Mouse (Mus musculus): ENCODE data around the gene 9230102O04Rik. TPM values are rescaled to one million over a fixed set of nuclear protein-coding genes. Genes with fewer than 3 reads are reported as not detected.

Gene 9230102O04Rik
- polyA plus RNA-seq, 1 experiment, result not detected

DNA sequence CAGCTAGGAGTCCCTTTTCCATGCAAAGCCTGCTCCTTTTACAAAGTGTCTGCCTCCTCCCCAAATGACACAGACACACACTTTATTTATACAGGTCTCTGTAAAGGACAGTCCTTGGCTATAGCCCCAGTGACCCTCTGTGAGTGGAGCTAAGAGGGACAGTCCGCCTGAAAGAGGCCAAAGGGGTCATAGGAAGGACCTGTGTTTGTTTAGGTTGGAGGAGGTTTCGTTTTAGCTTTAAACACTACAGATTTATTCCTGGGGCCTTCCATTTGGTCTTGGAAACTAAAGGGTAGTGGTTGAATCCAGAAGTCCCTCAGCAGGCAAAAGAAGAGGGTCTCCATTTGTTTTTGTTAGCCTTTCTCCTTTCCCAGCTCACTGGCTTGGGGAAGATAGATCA is 15.6 kb downstream of the 9230102O04Rik start:
- 0 out of 2 replicates have a peak, but pooled peaks cover 7% of the 10 kb centered on the region for H3K4me1 ChIP-seq (ENCODE audit: control insufficient read depth, insufficient read depth, low read length)
- no peak overlapping the region for H3K27ac ChIP-seq (ENCODE audit: insufficient read depth, low read length)
- no peak for TF ChIP-seq POLR2A (IDR thresholded peaks at IDR 0.05; ENCODE audit: low read depth, low read length)
- no peak for TF ChIP-seq CTCF (IDR thresholded peaks at IDR 0.05; ENCODE audit: borderline replicate concordance, insufficient read depth, low read length)
- H3K4me3 ChIP-seq (ENCODE audit: insufficient read depth, low read length), result no peak overlapping the region

DNA sequence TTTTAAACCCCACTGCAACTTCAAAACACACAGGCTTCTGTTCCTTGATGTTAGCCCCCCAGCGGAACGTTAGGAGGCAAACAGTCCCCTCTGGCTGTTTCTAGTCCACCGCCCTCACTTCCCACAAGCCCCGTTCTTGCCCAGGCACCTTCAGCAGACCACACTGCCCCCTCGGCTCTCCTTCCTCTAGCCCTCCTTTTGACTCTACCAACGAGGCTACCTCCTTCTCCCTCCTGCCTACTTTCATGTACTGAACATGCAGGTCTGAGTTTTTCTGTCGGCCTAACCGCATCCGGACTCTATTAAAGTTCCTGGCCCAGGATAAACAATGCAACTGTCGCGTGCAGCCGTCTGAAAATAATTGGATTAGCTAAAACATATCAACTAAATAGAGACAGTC is 16.7 kb downstream of the 9230102O04Rik start:
- no peak overlapping the region for H3K27ac ChIP-seq (ENCODE audit: insufficient read depth, low read length)
- TF ChIP-seq POLR2A (IDR thresholded peaks at IDR 0.05; ENCODE audit: low read depth, low read length) (no peak), CTCF (IDR thresholded peaks at IDR 0.05; ENCODE audit: borderline replicate concordance, insufficient read depth, low read length) (no peak)
- peak overlapping the region; percentile 20 for H3K4me3 ChIP-seq (ENCODE audit: insufficient read depth, low read length)
- H3K4me1 ChIP-seq (ENCODE audit: control insufficient read depth, insufficient read depth, low read length), result 0 out of 2 replicates have a peak, but pooled peaks cover 7% of the 10 kb centered on the region

DNA sequence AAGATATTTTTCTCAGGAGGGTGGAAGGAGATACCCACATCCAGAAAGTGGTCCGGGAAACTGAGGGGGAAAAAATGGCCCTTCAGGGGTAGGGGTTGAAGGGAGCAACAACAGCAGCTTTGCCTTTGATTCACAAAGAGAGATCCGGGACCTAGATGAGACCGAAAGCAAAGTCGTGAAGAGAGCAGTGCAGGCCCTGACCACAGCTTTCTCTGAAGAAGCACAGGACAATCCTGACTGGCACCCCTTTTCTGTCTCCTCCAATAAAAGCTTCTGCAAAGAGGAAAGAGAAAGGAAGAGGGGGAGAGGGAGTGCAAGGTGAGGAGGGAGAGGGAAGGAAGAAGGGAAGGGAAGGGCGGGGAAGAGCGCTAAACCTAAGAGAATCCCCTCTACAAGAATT is 17.5 kb downstream of the 9230102O04Rik start:
- Histone ChIP-seq H3K27ac (ENCODE audit: insufficient read depth, low read length) (no peak overlapping the region), H3K4me3 (ENCODE audit: insufficient read depth, low read length) (no peak overlapping the region), H3K4me1 (ENCODE audit: control insufficient read depth, insufficient read depth, low read length) (0 out of 2 replicates have a peak, but pooled peaks cover 7% of the 10 kb centered on the region)
- no peak for TF ChIP-seq POLR2A (IDR thresholded peaks at IDR 0.05; ENCODE audit: low read depth, low read length)
- no peak for TF ChIP-seq CTCF (IDR thresholded peaks at IDR 0.05; ENCODE audit: borderline replicate concordance, insufficient read depth, low read length)

DNA sequence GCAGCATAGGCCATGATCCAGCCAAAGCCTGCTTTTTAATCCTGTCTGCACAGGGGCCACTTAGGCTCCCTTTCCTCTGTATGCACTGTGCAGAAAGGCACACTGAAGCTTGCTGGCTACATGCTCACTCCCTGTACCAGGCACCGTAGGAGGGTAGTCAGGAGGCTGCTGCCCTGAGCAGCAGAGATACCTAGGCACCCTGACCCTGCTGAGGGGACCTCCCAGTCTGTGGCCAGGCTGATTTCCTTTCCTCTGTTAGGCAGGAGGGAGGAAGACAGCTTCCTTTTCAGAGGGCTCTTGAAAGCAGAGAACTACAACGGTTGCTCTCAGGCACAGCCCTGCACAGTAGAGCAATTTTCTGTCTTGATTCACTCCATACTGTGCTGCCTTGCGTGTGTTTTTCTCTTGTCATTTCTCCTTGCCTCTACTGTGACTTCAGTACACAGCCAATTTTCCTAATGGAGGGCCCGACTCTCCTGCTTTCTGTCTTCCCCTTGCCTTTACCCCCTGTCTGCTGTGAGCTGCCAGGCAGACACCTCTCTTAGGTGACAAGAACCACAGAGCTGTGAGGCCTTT is 18.1 kb downstream of the 9230102O04Rik start:
- TF ChIP-seq POLR2A (IDR thresholded peaks at IDR 0.05; ENCODE audit: low read depth, low read length), result no peak
- no peak for TF ChIP-seq CTCF (IDR thresholded peaks at IDR 0.05; ENCODE audit: borderline replicate concordance, insufficient read depth, low read length)
- H3K4me1 ChIP-seq (ENCODE audit: control insufficient read depth, insufficient read depth, low read length), result 0 out of 2 replicates have a peak, but pooled peaks cover 7% of the 10 kb centered on the region
- H3K27ac ChIP-seq (ENCODE audit: insufficient read depth, low read length), result no peak overlapping the region
- no peak overlapping the region for H3K4me3 ChIP-seq (ENCODE audit: insufficient read depth, low read length)

DNA sequence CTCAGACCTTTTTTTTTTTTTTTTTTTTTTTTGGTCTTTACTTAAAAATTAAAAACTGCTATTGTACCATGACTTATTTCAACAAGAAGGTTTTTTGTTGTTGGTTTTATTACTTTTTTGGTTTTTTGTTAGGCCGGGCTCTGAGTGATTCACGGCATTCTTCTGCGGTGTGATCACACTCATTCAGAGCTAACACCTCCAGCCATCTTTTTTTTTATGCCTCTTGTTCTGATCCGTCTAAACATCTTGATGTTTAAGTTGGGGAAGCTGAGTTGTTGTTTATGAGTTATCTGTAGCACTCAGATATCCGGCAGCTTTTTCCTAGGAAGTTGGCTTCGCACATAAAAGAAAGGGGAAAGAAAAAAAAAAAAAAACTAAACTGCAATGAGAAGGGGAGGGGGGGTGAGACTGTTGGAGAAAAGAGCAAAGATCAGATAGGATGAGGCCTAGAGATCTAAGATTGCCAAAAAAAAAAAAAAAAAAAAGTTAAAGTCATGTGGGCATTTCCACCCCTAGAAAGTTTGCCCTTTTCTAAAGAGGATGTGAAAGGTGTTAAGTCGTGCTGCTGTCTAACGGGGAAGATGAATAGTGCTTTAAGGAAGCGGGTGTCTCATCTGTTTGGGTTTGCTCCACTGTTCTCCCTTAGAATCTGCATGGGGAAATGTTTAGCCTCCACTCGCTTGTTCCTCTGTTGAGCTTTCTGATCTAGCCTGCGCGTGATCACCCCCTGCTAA is 22.1 kb downstream of the 9230102O04Rik start:
- Histone ChIP-seq H3K4me1 (ENCODE audit: control insufficient read depth, insufficient read depth, low read length) (0 out of 2 replicates have a peak, but pooled peaks cover under 1% of the 10 kb centered on the region), H3K27ac (ENCODE audit: insufficient read depth, low read length) (no peak overlapping the region), H3K4me3 (ENCODE audit: insufficient read depth, low read length) (no peak overlapping the region)
- TF ChIP-seq POLR2A (IDR thresholded peaks at IDR 0.05; ENCODE audit: low read depth, low read length) (no peak), CTCF (IDR thresholded peaks at IDR 0.05; ENCODE audit: borderline replicate concordance, insufficient read depth, low read length) (no peak)

DNA sequence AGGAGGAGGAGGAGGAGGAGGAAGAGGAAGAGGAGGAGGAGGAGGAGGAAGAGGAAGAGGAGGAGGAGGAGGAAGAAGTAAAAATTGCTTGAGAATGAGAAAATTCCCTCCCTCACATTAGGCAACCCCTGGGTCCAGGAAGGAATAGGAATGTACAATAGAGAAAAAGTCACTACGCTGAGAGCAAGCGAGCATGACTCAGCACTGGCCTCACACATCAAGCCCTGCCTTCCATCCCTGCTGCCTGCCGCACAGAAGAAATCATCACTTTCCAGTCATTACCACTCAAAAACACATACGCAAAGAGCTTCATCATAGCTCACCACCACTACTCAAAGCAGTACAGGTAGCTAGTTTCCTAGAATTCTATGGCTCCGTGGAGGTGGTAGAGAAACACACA is 28.6 kb downstream of the 9230102O04Rik start:
- H3K27ac ChIP-seq (ENCODE audit: insufficient read depth, low read length), result no peak overlapping the region
- H3K4me3 ChIP-seq (ENCODE audit: insufficient read depth, low read length), result no peak overlapping the region
- TF ChIP-seq CTCF (IDR thresholded peaks at IDR 0.05; ENCODE audit: borderline replicate concordance, insufficient read depth, low read length) (no peak), POLR2A (IDR thresholded peaks at IDR 0.05; ENCODE audit: low read depth, low read length) (no peak)
- no peaks in the 10 kb centered on the region for H3K4me1 ChIP-seq (ENCODE audit: control insufficient read depth, insufficient read depth, low read length)

DNA sequence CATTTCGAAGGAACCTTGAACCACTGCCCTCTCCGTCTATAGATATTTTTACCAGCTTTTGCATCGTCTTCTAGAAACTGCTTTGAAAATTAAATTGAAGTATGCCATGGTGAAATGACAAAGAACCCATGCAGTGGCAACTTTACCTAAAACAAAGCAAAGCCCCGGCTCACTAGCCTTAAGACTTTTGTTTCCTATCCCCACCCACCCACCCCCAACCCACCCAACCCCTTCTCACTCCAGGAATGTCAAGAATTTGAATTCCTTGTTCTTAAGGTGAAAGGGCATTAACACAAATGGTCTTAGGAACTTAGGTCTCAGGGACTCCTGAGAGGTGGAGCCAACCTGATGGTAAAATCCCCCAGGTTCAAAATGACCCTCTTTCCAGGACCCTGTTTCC is 33.5 kb downstream of the 9230102O04Rik start:
- no peak for TF ChIP-seq CTCF (IDR thresholded peaks at IDR 0.05; ENCODE audit: borderline replicate concordance, insufficient read depth, low read length)
- no peak for TF ChIP-seq POLR2A (IDR thresholded peaks at IDR 0.05; ENCODE audit: low read depth, low read length)
- no peak overlapping the region for H3K4me3 ChIP-seq (ENCODE audit: insufficient read depth, low read length)
- no peak overlapping the region for H3K27ac ChIP-seq (ENCODE audit: insufficient read depth, low read length)
- H3K4me1 ChIP-seq (ENCODE audit: control insufficient read depth, insufficient read depth, low read length), result no peaks in the 10 kb centered on the region

DNA sequence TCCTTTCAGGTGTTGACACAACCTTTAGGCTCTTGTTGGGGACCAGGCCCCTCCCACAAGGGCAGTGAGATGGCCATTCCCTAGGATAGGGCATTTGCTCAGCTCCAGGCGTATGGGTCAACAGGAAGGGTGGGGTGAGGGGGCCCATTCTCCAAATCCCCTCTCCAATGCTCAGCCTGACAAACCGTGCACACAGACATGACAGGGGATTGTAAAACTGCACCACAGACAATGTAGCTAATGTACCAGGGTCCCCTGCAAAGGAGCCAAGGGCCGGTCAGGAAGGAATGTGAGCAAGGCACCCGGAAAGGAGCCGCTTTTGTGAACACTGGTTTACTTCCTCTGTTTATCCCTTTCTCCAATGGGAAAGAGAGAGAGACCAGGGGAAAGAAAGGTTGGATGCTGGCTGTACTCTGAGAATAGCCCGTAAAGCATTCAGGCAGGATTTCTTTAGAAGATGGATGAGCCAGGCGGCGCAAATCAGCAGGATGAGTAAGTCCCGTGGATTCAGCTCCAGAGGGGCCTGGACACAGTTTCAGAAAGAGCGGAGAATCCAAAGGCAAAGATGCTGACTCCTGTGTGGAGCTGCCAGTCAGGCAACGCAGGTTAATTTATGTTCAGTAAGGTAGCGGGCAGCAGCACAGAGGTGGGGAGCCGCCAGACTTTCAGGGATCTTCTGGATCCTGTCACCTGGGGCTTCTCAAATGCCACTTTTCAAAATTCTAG is 36.3 kb downstream of the 9230102O04Rik start:
- no peak overlapping the region for H3K4me3 ChIP-seq (ENCODE audit: insufficient read depth, low read length)
- TF ChIP-seq CTCF (IDR thresholded peaks at IDR 0.05; ENCODE audit: borderline replicate concordance, insufficient read depth, low read length) (no peak), POLR2A (IDR thresholded peaks at IDR 0.05; ENCODE audit: low read depth, low read length) (no peak)
- H3K27ac ChIP-seq (ENCODE audit: insufficient read depth, low read length), result no peak overlapping the region
- no peaks in the 10 kb centered on the region for H3K4me1 ChIP-seq (ENCODE audit: control insufficient read depth, insufficient read depth, low read length)

DNA sequence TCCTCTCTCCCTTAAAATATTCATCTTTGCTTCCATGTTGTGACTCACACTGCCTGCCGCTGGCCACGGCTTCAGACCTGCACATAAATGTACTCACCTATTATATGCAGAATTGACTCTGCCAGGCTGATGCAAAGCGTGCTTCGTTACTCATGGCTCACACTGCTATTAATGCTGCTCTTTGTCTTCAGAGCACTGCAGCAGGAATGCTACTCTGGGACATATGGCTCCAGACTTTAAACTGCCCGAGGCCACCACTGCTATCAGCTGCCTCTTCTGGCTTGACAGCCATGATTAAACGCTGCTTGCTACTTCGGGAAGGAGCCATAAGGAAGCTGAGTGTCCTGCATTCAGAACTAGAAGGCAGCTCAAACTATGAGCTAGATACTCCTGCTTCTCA is 54.1 kb downstream of the 9230102O04Rik start:
- no peaks in the 10 kb centered on the region for H3K4me1 ChIP-seq (ENCODE audit: control insufficient read depth, insufficient read depth, low read length)
- TF ChIP-seq POLR2A (IDR thresholded peaks at IDR 0.05; ENCODE audit: low read depth, low read length), result no peak
- no peak for TF ChIP-seq CTCF (IDR thresholded peaks at IDR 0.05; ENCODE audit: borderline replicate concordance, insufficient read depth, low read length)
- no peak overlapping the region for H3K27ac ChIP-seq (ENCODE audit: insufficient read depth, low read length)
- no peak overlapping the region for H3K4me3 ChIP-seq (ENCODE audit: insufficient read depth, low read length)

DNA sequence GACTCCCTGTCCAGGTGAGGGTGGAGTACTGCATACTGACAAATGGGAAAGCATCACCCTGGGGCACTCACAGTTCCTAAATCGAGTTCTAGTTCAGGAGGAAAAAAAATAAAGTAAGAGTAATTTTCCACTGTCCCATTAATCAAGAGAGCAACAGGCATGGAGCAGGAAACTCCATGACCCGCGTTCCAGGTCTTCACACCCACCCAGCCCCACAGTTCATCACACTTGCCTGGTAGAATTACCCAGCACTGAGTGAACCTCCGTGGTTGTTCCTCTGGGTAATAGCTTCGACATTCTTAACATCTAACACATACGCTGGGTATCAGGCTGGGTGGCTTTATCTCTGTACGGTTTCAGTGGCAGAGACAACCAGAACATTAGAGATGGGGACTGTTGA is 55.6 kb downstream of the 9230102O04Rik start:
- no peak overlapping the region for H3K4me3 ChIP-seq (ENCODE audit: insufficient read depth, low read length)
- H3K4me1 ChIP-seq (ENCODE audit: control insufficient read depth, insufficient read depth, low read length), result no peaks in the 10 kb centered on the region
- no peak overlapping the region for H3K27ac ChIP-seq (ENCODE audit: insufficient read depth, low read length)
- TF ChIP-seq CTCF (IDR thresholded peaks at IDR 0.05; ENCODE audit: borderline replicate concordance, insufficient read depth, low read length) (no peak), POLR2A (IDR thresholded peaks at IDR 0.05; ENCODE audit: low read depth, low read length) (no peak)

Other genes starting within 250 kb of the 9230102O04Rik start
- not detected in 2 replicates for gene 4930412O13Rik, start 8.3 kb downstream of the 9230102O04Rik start, polyA plus RNA-seq (2011; ENCODE audit: insufficient read length, low read depth, missing spikeins)
- 3.1 and 4.5 TPM in 2 replicates for gene Gata3, start 494 bp upstream of the 9230102O04Rik start, polyA plus RNA-seq (2011; ENCODE audit: insufficient read length, low read depth, missing spikeins)
- gene Taf3, start 159.1 kb upstream of the 9230102O04Rik start, polyA plus RNA-seq (2011; ENCODE audit: insufficient read length, low read depth, missing spikeins), result 7.7 and 8.0 TPM in 2 replicates
- 294 and 313 TPM in 2 replicates for gene Atp5c1, start 191.0 kb upstream of the 9230102O04Rik start, polyA plus RNA-seq (2011; ENCODE audit: insufficient read length, low read depth, missing spikeins)
- gene Kin, start 191.1 kb upstream of the 9230102O04Rik start, polyA plus RNA-seq (2011; ENCODE audit: insufficient read length, low read depth, missing spikeins), result 18.6 and 19.4 TPM in 2 replicates
- 8.9 and 13.8 TPM in 2 replicates for gene Itih2, start 241.9 kb upstream of the 9230102O04Rik start, polyA plus RNA-seq (2011; ENCODE audit: insufficient read length, low read depth, missing spikeins)